In genomic region chr11:17917101-17917500, GRCm38 (mm10) we compare ENCODE assay signal across 27 mouse cellular contexts.
"Had no signal": no experiment of that assay in that cellular context is flagged by ENCODE, and none has a peak within 500 bp of the region (broad histone marks: within the 10 kb centered on the region; RNA-seq: fewer than 3 reads in every experiment).

No protein-coding gene starts in this region.

- H3K4me1 ChIP-seq: heart, embryonic 13.5 days; heart, embryonic 15.5 days; hindbrain, embryonic 13.5 days; hindbrain, embryonic 15.5 days; kidney, embryonic 15.5 days; limb, embryonic 13.5 days; limb, embryonic 15.5 days; liver, embryonic 12.5 days had no signal

- H3K9me3 ChIP-seq: heart, embryonic 13.5 days; heart, embryonic 15.5 days; hindbrain, embryonic 13.5 days; hindbrain, embryonic 15.5 days; kidney, embryonic 15.5 days; limb, embryonic 13.5 days; limb, embryonic 15.5 days; liver, embryonic 12.5 days had no signal

- H3K4me3 ChIP-seq: heart, adult 2 months; heart, embryonic 13.5 days; heart, embryonic 15.5 days; hindbrain, embryonic 13.5 days; hindbrain, embryonic 15.5 days; kidney, embryonic 15.5 days; limb, embryonic 13.5 days; limb, embryonic 15.5 days; liver, embryonic 12.5 days had no signal

- ATAC-seq: hindbrain, postnatal 0 days; intestine, embryonic 16.5 days; liver, embryonic 12.5 days had no signal

- H3K9ac ChIP-seq: heart, embryonic 13.5 days; heart, embryonic 15.5 days; hindbrain, embryonic 13.5 days; hindbrain, embryonic 15.5 days; kidney, embryonic 15.5 days; limb, embryonic 13.5 days; limb, embryonic 15.5 days; liver, embryonic 12.5 days; liver, embryonic 14.5 days had no signal

- H3K27me3 ChIP-seq: heart, embryonic 13.5 days; heart, embryonic 15.5 days; hindbrain, embryonic 13.5 days; hindbrain, embryonic 15.5 days; kidney, embryonic 15.5 days; limb, embryonic 13.5 days; limb, embryonic 15.5 days; liver, embryonic 12.5 days had no signal

- H3K27ac ChIP-seq: heart, adult 2 months; heart, embryonic 13.5 days; heart, embryonic 15.5 days; hindbrain, embryonic 13.5 days; hindbrain, embryonic 15.5 days; hindbrain, postnatal 0 days; kidney, embryonic 15.5 days; kidney, postnatal 0 days; limb, embryonic 13.5 days; limb, embryonic 15.5 days; liver, embryonic 12.5 days; liver, embryonic 14.5 days had no signal

- DNase-seq: gastrocnemius, postnatal 14 days; gastrocnemius, postnatal 36 days; heart, adult 11 months; heart, adult 2 months; heart, postnatal 14 days; heart, postnatal 36 days; kidney, adult 11 months; kidney, adult 2 months; kidney, adult 9 months; kidney, postnatal 14 days; kidney, postnatal 36 days; layer of hippocampus, adult 9-11 months; layer of hippocampus, postnatal 36 days; left cerebral cortex, postnatal 4 days had no signal

- H3K4me2 ChIP-seq: heart, embryonic 11.5 days; heart, embryonic 13.5 days; heart, embryonic 15.5 days; hindbrain, embryonic 13.5 days; hindbrain, embryonic 15.5 days; kidney, embryonic 15.5 days; limb, embryonic 13.5 days; limb, embryonic 15.5 days; liver, embryonic 12.5 days had no signal

- H3K36me3 ChIP-seq: heart, embryonic 13.5 days; heart, embryonic 15.5 days; hindbrain, embryonic 13.5 days; hindbrain, embryonic 15.5 days; kidney, embryonic 15.5 days; limb, embryonic 13.5 days; limb, embryonic 15.5 days; liver, embryonic 12.5 days had no signal
